Mouse (Mus musculus): ENCODE data around the gene Stat3. TPM values are rescaled to one million over a fixed set of nuclear protein-coding genes. Genes with fewer than 3 reads are reported as not detected.
A peak's percentile ranks its signal among the peaks of the same experiment; 100 is the strongest.

Gene Stat3
- polyA plus RNA-seq, 1 experiment from 2014 or later: 33.7 TPM

- Histone ChIP-seq H3K9me3 (no peaks in the 10 kb centered on the region), H3K4me3 (peak overlapping the region; percentile 18; the same call in 1 of the 2 replicates), H3K27me3 (ENCODE audit: insufficient read depth, poor library complexity, severe bottlenecking) (no peaks in the 10 kb centered on the region), H3K36me3 (peaks cover 45% of the 10 kb centered on the region), H3K27ac (peak overlapping the region; percentile 83), H3K4me1 (peaks cover 44% of the 10 kb centered on the region)
- WGBS: 42% methylated on average over 15 of the region's 15 CpGs
- peak; percentile 87 for DNase-seq (ENCODE audit: low spot score)
These were observed 47.9 kb downstream of the Stat3 start for GRCm38 (mm10) chr11:100891256-100892123.

GRCm38 (mm10) chr11:100890481-100890880 is 48.9 kb downstream of the Stat3 start:
- H3K27me3 ChIP-seq (ENCODE audit: insufficient read depth, poor library complexity, severe bottlenecking): no peaks in the 10 kb centered on the region
- no peak overlapping the region for H3K4me3 ChIP-seq
- no peak for DNase-seq (ENCODE audit: low spot score)
- peak overlapping the region; percentile 83 for H3K27ac ChIP-seq
- 88% methylated on average over 6 of the region's 6 CpGs for WGBS
- peaks cover 53% of the 10 kb centered on the region for H3K4me1 ChIP-seq
- H3K9me3 ChIP-seq: no peaks in the 10 kb centered on the region
- peaks cover 48% of the 10 kb centered on the region for H3K36me3 ChIP-seq

DNA sequence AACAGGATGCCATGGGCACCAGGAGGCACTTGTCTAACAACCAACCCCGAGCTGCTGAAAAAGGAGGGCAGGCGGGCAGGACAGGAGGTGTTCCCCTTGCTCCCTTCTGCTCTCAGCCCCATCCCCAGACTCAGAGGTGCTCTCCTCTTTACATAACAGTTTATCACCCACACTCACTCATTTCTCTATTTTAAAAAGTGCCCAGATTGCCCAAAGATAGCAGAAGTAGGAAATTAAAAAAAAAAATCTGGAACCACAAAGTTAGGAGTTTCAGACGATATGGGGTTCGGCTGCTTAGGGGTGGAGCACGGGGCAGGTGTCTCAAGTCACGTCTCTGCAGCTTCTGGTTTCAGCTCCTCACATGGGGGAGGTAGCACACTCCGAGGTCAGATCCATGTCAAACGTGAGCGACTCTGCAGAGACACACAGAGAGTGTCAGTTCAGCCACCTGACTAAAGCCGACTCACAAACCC is 51.0 kb downstream of the Stat3 start:
- Histone ChIP-seq H3K36me3 (peaks cover 48% of the 10 kb centered on the region), H3K9me3 (no peaks in the 10 kb centered on the region), H3K4me3 (no peak overlapping the region), H3K27me3 (ENCODE audit: insufficient read depth, poor library complexity, severe bottlenecking) (no peaks in the 10 kb centered on the region; the same call in 1 of the 2 replicates), H3K27ac (0 out of 2 replicates have a peak overlapping the region, but pooled peaks have one; percentile 24), H3K4me1 (peaks cover 53% of the 10 kb centered on the region)
- DNase-seq (ENCODE audit: low spot score): no peak
- WGBS: 70% methylated on average over 10 of the region's 10 CpGs

GRCm38 (mm10) chr11:100887764-100888163 is 51.6 kb downstream of the Stat3 start:
- peaks cover 47% of the 10 kb centered on the region for H3K36me3 ChIP-seq
- peaks cover 53% of the 10 kb centered on the region for H3K4me1 ChIP-seq
- no peaks in the 10 kb centered on the region; the same call in 1 of the 2 replicates for H3K27me3 ChIP-seq (ENCODE audit: insufficient read depth, poor library complexity, severe bottlenecking)
- H3K27ac ChIP-seq: peak overlapping the region; percentile 72; the same call in 1 of the 2 replicates
- H3K9me3 ChIP-seq: no peaks in the 10 kb centered on the region
- 59% methylated on average over 3 of the region's 3 CpGs for WGBS
- no peak overlapping the region for H3K4me3 ChIP-seq
- DNase-seq (ENCODE audit: low spot score): no peak

- no peaks in the 10 kb centered on the region for H3K9me3 ChIP-seq
- H3K27me3 ChIP-seq (ENCODE audit: insufficient read depth, poor library complexity, severe bottlenecking): no peaks in the 10 kb centered on the region; the same call in 1 of the 2 replicates
- no peak for DNase-seq (ENCODE audit: low spot score)
- peak overlapping the region; percentile 72; the same call in 1 of the 2 replicates for H3K27ac ChIP-seq
- WGBS: 83% methylated on average over 4 of the region's 4 CpGs
- H3K4me1 ChIP-seq: peaks cover 48% of the 10 kb centered on the region
- no peak overlapping the region for H3K4me3 ChIP-seq
- H3K36me3 ChIP-seq: peaks cover 43% of the 10 kb centered on the region
These were observed 52.1 kb downstream of the Stat3 start for GRCm38 (mm10) chr11:100887236-100887635.

GRCm38 (mm10) chr11:100886188-100886740 is 53.1 kb downstream of the Stat3 start:
- H3K4me3 ChIP-seq: peak overlapping the region; percentile 9; the same call in 1 of the 2 replicates
- H3K9me3 ChIP-seq: no peaks in the 10 kb centered on the region
- H3K36me3 ChIP-seq: peaks cover 41% of the 10 kb centered on the region
- H3K4me1 ChIP-seq: peaks cover 41% of the 10 kb centered on the region
- no peaks in the 10 kb centered on the region; the same call in 1 of the 2 replicates for H3K27me3 ChIP-seq (ENCODE audit: insufficient read depth, poor library complexity, severe bottlenecking)
- DNase-seq (ENCODE audit: low spot score): peak; percentile 93
- 14% methylated on average over 8 of the region's 8 CpGs for WGBS
- peak overlapping the region; percentile 72 for H3K27ac ChIP-seq

GRCm38 (mm10) chr11:100885472-100885871 is 53.9 kb downstream of the Stat3 start:
- H3K36me3 ChIP-seq: peaks cover 38% of the 10 kb centered on the region

DNA sequence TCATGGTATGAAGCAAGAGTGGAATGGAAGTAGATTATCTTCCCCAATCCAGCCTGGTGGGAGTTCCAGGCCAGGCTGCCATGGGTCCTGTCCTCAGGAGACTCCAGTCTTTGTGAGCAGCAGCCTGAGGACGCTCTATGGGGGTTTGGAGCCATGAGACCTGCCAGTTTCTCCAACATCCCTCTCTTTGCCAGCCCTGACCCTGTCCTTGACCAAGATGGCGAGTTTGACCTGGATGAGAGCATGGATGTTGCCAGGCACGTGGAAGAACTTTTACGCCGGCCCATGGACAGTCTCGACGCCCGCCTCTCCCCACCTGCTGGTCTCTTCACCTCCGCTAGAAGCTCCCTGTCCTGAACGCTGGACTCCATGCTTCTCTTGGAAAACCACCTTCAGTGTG is 55.7 kb downstream of the Stat3 start:
- Histone ChIP-seq H3K4me3 (no peak overlapping the region), H3K9me3 (no peaks in the 10 kb centered on the region), H3K36me3 (peaks cover 29% of the 10 kb centered on the region; the same call in 1 of the 2 replicates), H3K27me3 (ENCODE audit: insufficient read depth, poor library complexity, severe bottlenecking) (no peaks in the 10 kb centered on the region; the same call in 1 of the 2 replicates), H3K27ac (no peak overlapping the region), H3K4me1 (peaks cover 40% of the 10 kb centered on the region)
- DNase-seq (ENCODE audit: low spot score): no peak
- WGBS: 94% methylated on average over 10 of the region's 10 CpGs

More at GRCm38 (mm10) chr11:100885472-100885871, 53.9 kb downstream of the Stat3 start:
- H3K27me3 ChIP-seq (ENCODE audit: insufficient read depth, poor library complexity, severe bottlenecking): no peaks in the 10 kb centered on the region; the same call in 1 of the 2 replicates
- no peaks in the 10 kb centered on the region for H3K9me3 ChIP-seq
- peaks cover 36% of the 10 kb centered on the region for H3K4me1 ChIP-seq
- no peak for DNase-seq (ENCODE audit: low spot score)
- H3K4me3 ChIP-seq: no peak overlapping the region
- peak overlapping the region; percentile 72 for H3K27ac ChIP-seq

- H3K36me3 ChIP-seq: peaks cover 16% of the 10 kb centered on the region; the same call in 1 of the 2 replicates
- H3K4me1 ChIP-seq: 0 out of 2 replicates have a peak, but pooled peaks cover 13% of the 10 kb centered on the region
- 68% methylated on average over 15 of the region's 15 CpGs for WGBS
- DNase-seq (ENCODE audit: low spot score): no peak
- no peak overlapping the region for H3K4me3 ChIP-seq
- no peak overlapping the region for H3K27ac ChIP-seq
- no peaks in the 10 kb centered on the region; the same call in 1 of the 2 replicates for H3K27me3 ChIP-seq (ENCODE audit: insufficient read depth, poor library complexity, severe bottlenecking)
- no peaks in the 10 kb centered on the region for H3K9me3 ChIP-seq
These were observed 59.8 kb downstream of the Stat3 start for GRCm38 (mm10) chr11:100879321-100880078.

DNA sequence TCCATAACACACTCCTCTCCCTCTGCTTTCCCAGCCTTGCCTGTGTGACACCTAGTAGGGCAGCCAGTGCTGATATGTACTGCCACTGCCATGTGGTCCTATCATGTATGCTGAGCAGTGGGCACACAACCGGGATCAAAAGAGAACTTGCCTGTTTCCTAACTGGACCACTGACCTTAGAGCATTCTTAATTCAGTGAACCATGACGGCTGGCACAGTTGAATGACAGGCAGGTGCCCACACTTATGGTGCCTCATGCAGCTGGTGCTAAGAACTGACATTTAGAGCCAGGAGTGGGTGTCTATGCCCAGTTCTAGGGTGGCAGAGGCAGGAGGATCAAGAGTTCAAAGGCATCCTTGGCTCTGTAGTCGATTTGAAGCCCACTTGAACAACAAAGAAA is 63.6 kb downstream of the Stat3 start:
- DNase-seq (ENCODE audit: low spot score): no peak
- 0 out of 2 replicates have a peak, but pooled peaks cover 8% of the 10 kb centered on the region for H3K4me1 ChIP-seq
- H3K4me3 ChIP-seq: no peak overlapping the region
- no peaks in the 10 kb centered on the region for H3K27me3 ChIP-seq (ENCODE audit: insufficient read depth, poor library complexity, severe bottlenecking)
- H3K27ac ChIP-seq: no peak overlapping the region
- WGBS: 87% methylated on average over 3 of the region's 3 CpGs
- H3K9me3 ChIP-seq: no peaks in the 10 kb centered on the region
- peaks cover 13% of the 10 kb centered on the region; the same call in 1 of the 2 replicates for H3K36me3 ChIP-seq

DNA sequence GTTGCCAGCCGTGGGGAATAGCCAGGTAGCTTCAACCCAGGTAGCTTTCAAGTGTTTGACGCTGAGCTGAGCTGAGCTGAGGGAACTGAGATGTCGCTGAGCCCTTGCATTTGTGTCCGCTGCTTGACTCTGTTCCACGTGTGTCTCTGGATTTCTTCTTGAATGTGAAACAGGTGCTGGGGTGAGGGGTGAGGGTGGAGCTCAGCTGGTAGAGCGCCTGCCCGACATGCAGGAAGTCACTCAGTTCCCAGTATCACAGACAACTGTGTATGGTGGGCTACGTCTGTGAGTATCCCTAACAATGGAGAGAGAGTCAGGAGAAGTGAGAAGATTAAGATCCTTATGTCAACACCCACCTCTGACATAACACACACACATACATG is 68.4 kb downstream of the Stat3 start:
- Histone ChIP-seq H3K9me3 (no peaks in the 10 kb centered on the region), H3K4me3 (no peak overlapping the region), H3K36me3 (no peaks in the 10 kb centered on the region), H3K4me1 (no peaks in the 10 kb centered on the region), H3K27ac (no peak overlapping the region), H3K27me3 (ENCODE audit: insufficient read depth, poor library complexity, severe bottlenecking) (no peaks in the 10 kb centered on the region)
- WGBS: 77% methylated on average over 8 of the region's 8 CpGs
- no peak for DNase-seq (ENCODE audit: low spot score)

DNA sequence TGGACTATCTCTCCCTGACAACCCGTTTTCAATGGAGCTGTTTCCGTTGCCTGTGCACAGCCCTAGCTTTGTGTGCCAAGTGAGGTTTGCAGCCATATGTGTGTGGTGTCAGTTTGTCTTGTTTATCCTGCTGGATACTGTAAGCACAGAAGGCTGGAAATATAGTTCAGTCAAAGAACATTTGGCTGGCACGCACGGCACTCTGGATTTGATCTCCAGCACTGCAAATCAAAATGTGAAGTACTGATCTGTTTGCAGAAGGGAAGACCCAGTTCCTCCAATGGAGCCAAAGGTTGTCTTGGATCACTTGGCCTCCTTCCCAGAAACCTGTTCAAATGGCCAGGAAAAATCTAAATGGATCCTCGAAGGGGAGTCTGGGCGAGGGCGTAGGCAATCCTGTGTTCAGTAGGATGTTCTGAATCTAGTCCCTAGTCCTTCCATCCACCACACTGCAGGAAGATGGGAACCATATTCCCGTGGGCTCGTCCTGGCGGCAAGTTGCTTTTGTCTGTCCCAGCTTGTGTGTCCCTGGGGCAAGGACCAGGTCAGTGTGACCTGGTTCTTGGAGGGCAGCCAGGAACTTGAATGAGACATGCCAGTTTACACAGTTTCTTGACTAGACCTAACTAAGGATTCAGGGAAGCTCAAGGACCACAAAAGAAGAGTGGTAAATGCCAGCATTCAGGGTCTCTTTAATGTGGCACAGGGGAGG is 68.9 kb downstream of the Stat3 start:
- WGBS: 84% methylated on average over 10 of the region's 10 CpGs

More for the DNA sequence above, 68.9 kb downstream of the Stat3 start:
- no peaks in the 10 kb centered on the region for H3K4me1 ChIP-seq
- H3K36me3 ChIP-seq: no peaks in the 10 kb centered on the region
- no peaks in the 10 kb centered on the region for H3K9me3 ChIP-seq
- no peak for DNase-seq (ENCODE audit: low spot score)
- no peak overlapping the region for H3K27ac ChIP-seq
- no peak overlapping the region for H3K4me3 ChIP-seq
- no peaks in the 10 kb centered on the region for H3K27me3 ChIP-seq (ENCODE audit: insufficient read depth, poor library complexity, severe bottlenecking)
